Mouse (Mus musculus) G1E (cell line): Measurements from ENCODE around the gene Psd.

Experiments
- CTCF ChIP-seq: IDR thresholded peaks from 2 replicates; pipeline ENCODE4 v1.5.1; 2012; ENCODE audit warnings: low read depth, low read length, inconsistent platforms, mixed read lengths
- GATA1 ChIP-seq: IDR thresholded peaks from 2 replicates; pipeline ENCODE4 v1.6.1; 2012; ENCODE audit warnings: borderline replicate concordance, low read length, inconsistent platforms, mixed read lengths
- GATA2 ChIP-seq: IDR thresholded peaks from 2 replicates; pipeline ENCODE4 v1.6.1; 2012; ENCODE audit warnings: low read depth, low read length, inconsistent platforms, borderline replicate concordance
- POLR2AphosphoS5 ChIP-seq: IDR thresholded peaks from 2 replicates; pipeline ENCODE4 v1.6.1; 2012; ENCODE audit warnings: low read depth, low read length, inconsistent platforms; ENCODE audit not compliant: insufficient replicate concordance
- TAL1 ChIP-seq: conservative IDR thresholded peaks from 2 replicates; pipeline ENCODE4 v1.6.1; 2012; ENCODE audit warnings: low read depth, low read length, inconsistent platforms, mixed read lengths

DNA sequence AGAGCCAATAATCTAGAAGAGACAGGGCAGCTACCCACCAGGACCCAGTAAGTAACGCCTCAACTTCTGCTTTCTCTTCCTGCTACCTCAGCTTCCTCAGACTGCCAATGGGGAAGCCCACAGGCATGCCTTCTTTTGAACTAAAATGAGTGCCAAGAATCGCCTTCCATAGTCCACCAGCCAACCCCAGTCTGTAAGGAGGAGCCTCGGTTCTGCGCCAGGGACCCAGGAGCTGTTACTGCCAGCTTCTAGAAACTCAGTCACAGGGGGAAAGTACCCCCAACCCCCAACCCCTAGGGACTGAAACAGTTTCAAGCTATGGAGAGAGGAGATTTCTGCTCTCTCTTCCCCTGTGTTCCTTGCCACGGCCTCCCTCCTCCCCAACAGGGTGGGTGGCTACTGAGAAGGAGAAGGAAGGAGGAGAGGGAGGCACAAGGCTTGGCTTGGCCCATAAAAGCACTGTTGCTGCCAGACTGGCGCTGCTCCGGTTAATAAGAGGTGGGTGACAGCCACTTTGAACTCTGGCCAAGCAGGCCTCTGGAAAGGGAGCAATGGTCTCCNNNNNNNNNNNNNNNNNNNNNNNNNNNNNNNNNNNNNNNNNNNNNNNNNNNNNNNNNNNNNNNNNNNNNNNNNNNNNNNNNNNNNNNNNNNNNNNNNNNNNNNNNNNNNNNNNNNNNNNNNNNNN, 12.5 kb upstream of the Psd start:
- TF ChIP-seq CTCF (no peak), TAL1 (no peak), GATA1 (no peak), POLR2AphosphoS5 (no peak), GATA2 (no peak)
